Comparison of ENCODE assay signal across 9 mouse cellular contexts in genomic region chr2:147905759-147906740, GRCm38 (mm10).
A peak's percentile ranks its signal among the peaks of the same experiment; 100 is the strongest.
DNase-seq lines count a peak whose midpoint lies in the region; ATAC-seq and TF ChIP-seq lines count a peak whose summit lies in the region.
"Had no signal": no experiment of that assay in that cellular context is flagged by ENCODE, and none has a peak within 500 bp of the region (broad histone marks: within the 10 kb centered on the region; RNA-seq: fewer than 3 reads in every experiment).

No protein-coding gene starts in this region.

- no peak for TF ChIP-seq CTCF in liver, adult 2 months (IDR thresholded peaks at IDR 0.05; ENCODE audit: low read depth, low read length)

- H3K4me2 ChIP-seq in neural tube, embryonic 15.5 days, result no peak overlapping the region
- H3K4me2 ChIP-seq in hindbrain, embryonic 14.5 days (replicated peaks), result no peak overlapping the region
- no peak overlapping the region for H3K4me2 ChIP-seq in stomach, embryonic 15.5 days

- TF ChIP-seq POLR2A in liver, adult 2 months (IDR thresholded peaks at IDR 0.05; ENCODE audit: extremely low read depth, insufficient read depth, low read length), result no peak

- H3K9ac ChIP-seq in neural tube, embryonic 15.5 days (replicated peaks), result no peak overlapping the region
- H3K9ac ChIP-seq in hindbrain, embryonic 14.5 days, result no peak overlapping the region
- no peak overlapping the region for H3K9ac ChIP-seq in liver, adult 2 months (ENCODE audit: low read depth, low read length)
- H3K9ac ChIP-seq in stomach, embryonic 15.5 days, result no peak overlapping the region

- no peak overlapping the region for H3K4me3 ChIP-seq in neural tube, embryonic 15.5 days (replicated peaks)
- H3K4me3 ChIP-seq in hindbrain, embryonic 14.5 days (replicated peaks; ENCODE audit: low read length), result no peak overlapping the region
- H3K4me3 ChIP-seq in liver, adult 2 months (ENCODE audit: insufficient read depth, low read depth, low read length), result no peak overlapping the region
- H3K4me3 ChIP-seq in stomach, embryonic 15.5 days (replicated peaks), result no peak overlapping the region

- H3K9me3 ChIP-seq in neural tube, embryonic 15.5 days (replicated peaks), result no peaks in the 10 kb centered on the region
- no peaks in the 10 kb centered on the region for H3K9me3 ChIP-seq in hindbrain, embryonic 14.5 days (ENCODE audit: control insufficient read depth, low read length)
- H3K9me3 ChIP-seq in stomach, embryonic 15.5 days, result no peaks in the 10 kb centered on the region

- WGBS in neural tube, embryonic 15.5 days, result 7% methylated on average over 19 of the region's 19 CpGs
- 6% methylated on average over 19 of the region's 19 CpGs for WGBS in hindbrain, embryonic 14.5 days
- WGBS in liver, adult 2 months, result 57% methylated on average over 19 of the region's 19 CpGs
- 27% methylated on average over 19 of the region's 19 CpGs for WGBS in stomach, embryonic 15.5 days

- peak; percentile 45 for DNase-seq in neural tube, embryonic 10.5 days (ENCODE audit: extremely low spot score, low spot score)
- no peak for DNase-seq in hindbrain, embryonic 14.5 days (ENCODE audit: low spot score)
- peak; percentile 7 for DNase-seq in liver, adult 2 months (ENCODE audit: extremely low read depth, low read depth, low spot score)
- DNase-seq in left cerebral cortex, postnatal 25 days (ENCODE audit: low spot score in 2 of 2), result no peak
- no peak for DNase-seq in gastrocnemius, adult 8-10 months (ENCODE audit: low spot score in 2 of 2)
- no peak for DNase-seq in urinary bladder, adult 2 months (ENCODE audit: low spot score)
- DNase-seq: cerebellum, adult 11 months had no signal

- no peak overlapping the region for H3K27ac ChIP-seq in neural tube, embryonic 15.5 days (replicated peaks)
- H3K27ac ChIP-seq in hindbrain, embryonic 14.5 days, result no peak overlapping the region
- H3K27ac ChIP-seq in liver, adult 2 months (replicated peaks; ENCODE audit: insufficient read depth, low read depth, low read length), result 0 out of 2 replicates have a peak overlapping the region, but pooled peaks have one; percentile 31
- no peak overlapping the region for H3K27ac ChIP-seq in stomach, embryonic 15.5 days

- peaks cover 77% of the 10 kb centered on the region for H3K27me3 ChIP-seq in neural tube, embryonic 15.5 days (replicated peaks)
- peaks cover 87% of the 10 kb centered on the region for H3K27me3 ChIP-seq in hindbrain, embryonic 14.5 days (ENCODE audit: control insufficient read depth, insufficient read depth, low read length)
- H3K27me3 ChIP-seq in liver, adult 2 months (ENCODE audit: control insufficient read depth, insufficient read depth, low read length), result no peaks in the 10 kb centered on the region
- H3K27me3 ChIP-seq in stomach, embryonic 15.5 days (replicated peaks), result no peaks in the 10 kb centered on the region

- no peaks in the 10 kb centered on the region for H3K36me3 ChIP-seq in neural tube, embryonic 15.5 days
- H3K36me3 ChIP-seq in hindbrain, embryonic 14.5 days (replicated peaks; ENCODE audit: control insufficient read depth, insufficient read depth), result no peaks in the 10 kb centered on the region
- no peaks in the 10 kb centered on the region for H3K36me3 ChIP-seq in liver, adult 2 months (ENCODE audit: control insufficient read depth, insufficient read depth, low read length)
- no peaks in the 10 kb centered on the region for H3K36me3 ChIP-seq in stomach, embryonic 15.5 days

- ATAC-seq in neural tube, embryonic 15.5 days (ENCODE audit: low FRiP score), result no peak; the same call in 1 of the 2 replicates
- ATAC-seq in hindbrain, embryonic 14.5 days (ENCODE audit: low FRiP score), result peak; percentile 66; the same call in 1 of the 2 replicates
- peak; percentile 27; the same call in 1 of the 2 replicates for ATAC-seq in stomach, embryonic 15.5 days (ENCODE audit: insufficient read depth, low FRiP score, low read depth)

- peaks cover 10% of the 10 kb centered on the region; the same call in 1 of the 2 replicates for H3K4me1 ChIP-seq in neural tube, embryonic 15.5 days
- H3K4me1 ChIP-seq in hindbrain, embryonic 14.5 days (replicated peaks; ENCODE audit: control insufficient read depth, insufficient read depth, low read length), result peaks cover 18% of the 10 kb centered on the region
- peaks cover 10% of the 10 kb centered on the region for H3K4me1 ChIP-seq in liver, adult 2 months (ENCODE audit: control insufficient read depth, insufficient read depth, low read length)
- no peaks in the 10 kb centered on the region for H3K4me1 ChIP-seq in stomach, embryonic 15.5 days

- H3K79me2 ChIP-seq in liver, adult 2 months (ENCODE audit: control insufficient read depth, insufficient read depth, low read length), result no peaks in the 10 kb centered on the region

- intact Hi-C loops in left cerebral cortex, postnatal 25 days (cut with DNase I), result no loop called here

Comparison
In these comparisons a context has a peak if more than half of its experiments do, and no peak if none do; other contexts are left out.
1. DNase-seq: peak in neural tube, embryonic 10.5 days (single experiment) and liver, adult 2 months (single experiment); none in hindbrain, embryonic 14.5 days (single experiment), left cerebral cortex, postnatal 25 days (0 of 2), gastrocnemius, adult 8-10 months (0 of 2) and urinary bladder, adult 2 months (single experiment).